Mouse (Mus musculus) thymus, postnatal 14 days (tissue): ENCODE results near the gene Pclo.
"Not testable (repeated sequence)": the region's sequence is repeated elsewhere in the genome, so short reads cannot be mapped to it uniquely, and the experiment has no call there.

Source experiments
- DNase-seq: peaks from one replicate; pipeline ENCODE4 v3.0.0; 2021

The Pclo gene

GRCm38 (mm10) chr5:14514631-14515523, at the start of gene Pclo:
Gene Pclo, plus strand, starts transcription at chr5:14514918.
- peak; percentile 23 for DNase-seq

GRCm38 (mm10) chr5:14494431-14494830, 20.3 kb upstream of the Pclo start:
- not testable (repeated sequence) for DNase-seq

- DNase-seq = no peak
Observed at GRCm38 (mm10) chr5:14508522-14508921, 6.2 kb upstream of the Pclo start.

GRCm38 (mm10) chr5:14509621-14510020, 5.1 kb upstream of the Pclo start:
- no peak for DNase-seq

- no peak for DNase-seq
Observed at GRCm38 (mm10) chr5:14518131-14518832, 3.6 kb downstream of the Pclo start.

GRCm38 (mm10) chr5:14522006-14522405, 7.3 kb downstream of the Pclo start:
- DNase-seq = no peak

- no peak for DNase-seq
Observed at GRCm38 (mm10) chr5:14526038-14526437, 11.3 kb downstream of the Pclo start.

GRCm38 (mm10) chr5:14527796-14528195, 13.1 kb downstream of the Pclo start:
- DNase-seq = no peak

GRCm38 (mm10) chr5:14531906-14532305, 17.2 kb downstream of the Pclo start:
- no peak for DNase-seq

- no peak for DNase-seq
Observed at GRCm38 (mm10) chr5:14539346-14539745, 24.6 kb downstream of the Pclo start.

- no peak for DNase-seq
Observed at GRCm38 (mm10) chr5:14539961-14540627, 25.4 kb downstream of the Pclo start.

- DNase-seq = no peak
Observed at GRCm38 (mm10) chr5:14575626-14576025, 60.9 kb downstream of the Pclo start.

- no peak for DNase-seq
Observed at GRCm38 (mm10) chr5:14591479-14591878, 76.8 kb downstream of the Pclo start.

GRCm38 (mm10) chr5:14595426-14596013, 80.8 kb downstream of the Pclo start:
- no peak for DNase-seq

GRCm38 (mm10) chr5:14608318-14608717, 93.6 kb downstream of the Pclo start:
- no peak for DNase-seq

- DNase-seq = no peak
Observed at GRCm38 (mm10) chr5:14621146-14621545, 106.4 kb downstream of the Pclo start.

- DNase-seq = no peak
Observed at GRCm38 (mm10) chr5:14623360-14623759, 108.6 kb downstream of the Pclo start.

- no peak for DNase-seq
Observed at GRCm38 (mm10) chr5:14641260-14641659, 126.5 kb downstream of the Pclo start.

- DNase-seq = no peak
Observed at GRCm38 (mm10) chr5:14645856-14646255, 131.1 kb downstream of the Pclo start.

- no peak for DNase-seq
Observed at GRCm38 (mm10) chr5:14660637-14661036, 145.9 kb downstream of the Pclo start.

GRCm38 (mm10) chr5:14662180-14662579, 147.5 kb downstream of the Pclo start:
- no peak for DNase-seq

- no peak for DNase-seq
Observed at GRCm38 (mm10) chr5:14662603-14663002, 147.9 kb downstream of the Pclo start.

- DNase-seq = no peak
Observed at GRCm38 (mm10) chr5:14680419-14680818, 165.7 kb downstream of the Pclo start.
